Mouse (Mus musculus): ENCODE results near the gene Fndc3b.

GRCm38 (mm10) chr3:27439704-27440103 is 271.4 kb downstream of the Fndc3b start:
- TF ChIP-seq GATA1 (IDR thresholded peaks at IDR 0.05; ENCODE audit: low read length) (no peak), TAL1 (IDR thresholded peaks at IDR 0.05; ENCODE audit: low read length) (no peak)
